Mouse (Mus musculus) E14TG2a.4 (cell line): ENCODE results near the gene Cmss1.

ENCODE experiments used
- CTCF ChIP-seq: conservative IDR thresholded peaks from 2 replicates; pipeline ENCODE4 v1.5.1; 2014; ENCODE audit warnings: low read length
- POU5F1 ChIP-seq: IDR thresholded peaks from 2 replicates; pipeline ENCODE4 v1.6.1; 2014; ENCODE audit warnings: low read length, borderline replicate concordance

DNA sequence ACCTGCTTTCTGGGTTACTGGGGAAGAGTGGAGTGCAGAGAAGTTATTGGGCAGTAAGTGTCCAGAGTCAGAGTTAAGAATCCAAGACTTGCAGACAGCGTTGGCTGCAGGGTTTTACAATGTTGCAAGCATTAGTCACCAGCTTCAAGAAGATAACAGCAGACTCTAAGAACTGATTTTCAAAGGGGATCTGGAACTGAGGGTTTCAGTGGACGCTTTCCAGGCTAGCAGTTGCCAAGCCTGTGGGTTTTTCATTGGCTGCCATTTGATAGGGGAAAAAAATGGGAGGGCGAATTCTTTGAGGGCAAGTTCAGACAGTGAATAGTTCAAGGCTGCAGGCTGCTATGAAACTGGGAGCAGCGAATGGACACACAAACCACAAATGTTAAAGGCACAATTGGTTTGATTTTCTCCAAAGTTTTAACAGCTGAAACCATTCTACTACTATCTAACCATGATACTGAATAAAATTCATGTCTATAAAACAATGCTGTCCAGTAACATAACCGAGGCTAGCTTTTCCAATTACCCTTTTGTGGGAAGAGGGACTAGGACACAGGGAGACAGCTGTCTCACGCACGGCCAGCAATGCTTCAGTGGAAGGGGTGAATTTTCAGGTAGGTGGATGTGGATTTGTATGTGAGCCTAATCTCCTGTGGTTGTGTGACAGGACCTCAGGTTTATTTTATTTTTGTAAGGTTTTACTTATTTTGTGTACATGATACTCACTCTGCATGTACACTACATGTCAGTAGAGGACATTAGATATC is 179.0 kb downstream of the Cmss1 start:
- TF ChIP-seq CTCF (no peak), POU5F1 (no peak)
